Mouse (Mus musculus): ENCODE data around the gene Inhbe.

- no peak for TF ChIP-seq CTCF (IDR thresholded peaks at IDR 0.05; ENCODE audit: low read depth)
- TF ChIP-seq EP300 (IDR thresholded peaks at IDR 0.05; ENCODE audit: low read depth): no peak
These were observed 27.5 kb upstream of the Inhbe start for GRCm38 (mm10) chr10:127381743-127382134.

Measured in heart, postnatal 0 days (tissue).